Mouse (Mus musculus) left cerebral cortex, postnatal 10 days (tissue): Measurements from ENCODE around the gene Prpf40b. TPM values are rescaled to one million over a fixed set of nuclear protein-coding genes. Genes with fewer than 3 reads are reported as not detected.

Experiments used
- DNase-seq, 2 experiments: peaks; one replicate each; pipeline ENCODE4 v3.0.0; 2021 to 2022; ENCODE audit warnings: low spot score in 2 of 2, mixed read lengths in 1 of 2; ENCODE audit errors: extremely low spot score in 1 of 2
- intact Hi-C: fragments of 180-260 bp; cut with DNase I; formaldehyde crosslinking; loops from one replicate; pipeline ENCODE4 v1.15.1; 2025
- total RNA-seq, 2 experiments: library from RNA; stranded (reverse); gene quantifications; 2 replicates each; pipeline ENCODE4 v1.2.3; 2021

The Prpf40b gene
- total RNA-seq, 2 experiments from 2014 or later = 101 to 105 TPM

GRCm38 (mm10) chr15:99325598-99325997 is 30.7 kb downstream of the Prpf40b start:
- no peak for DNase-seq
- intact Hi-C loops = no loop called here

- intact Hi-C loops = loop anchor here (2.0 kb wide), 1 partner anchor 40 kb away; no protein-coding TSS in a partner anchor
- DNase-seq = peak in 1 of 2 experiments; percentile 52
Observed at GRCm38 (mm10) chr15:99326407-99326806, 31.5 kb downstream of the Prpf40b start.

- DNase-seq = no peak
- intact Hi-C loops = loop anchor here (2.0 kb wide), 1 partner anchor 40 kb away; no protein-coding TSS in a partner anchor
Observed at GRCm38 (mm10) chr15:99326959-99327358, 32.1 kb downstream of the Prpf40b start.

GRCm38 (mm10) chr15:99328011-99328410 is 33.1 kb downstream of the Prpf40b start:
- DNase-seq = no peak
- intact Hi-C loops = no loop called here

- intact Hi-C loops = no loop called here
- DNase-seq = no peak
Observed at GRCm38 (mm10) chr15:99330324-99330723, 35.4 kb downstream of the Prpf40b start.

- no peak for DNase-seq
- intact Hi-C loops = no loop called here
Observed at GRCm38 (mm10) chr15:99331341-99331740, 36.5 kb downstream of the Prpf40b start.

- intact Hi-C loops = no loop called here
- no peak for DNase-seq
Observed at GRCm38 (mm10) chr15:99332111-99332510, 37.2 kb downstream of the Prpf40b start.

GRCm38 (mm10) chr15:99332921-99333675 is 38.2 kb downstream of the Prpf40b start:
- peak; percentile 50 to 87 for DNase-seq
- intact Hi-C loops = no loop called here

- intact Hi-C loops = no loop called here
- DNase-seq = peak in 1 of 2 experiments; percentile 74
Observed at GRCm38 (mm10) chr15:99333676-99334065, 38.8 kb downstream of the Prpf40b start.

GRCm38 (mm10) chr15:99334500-99334899 is 39.6 kb downstream of the Prpf40b start:
- no peak for DNase-seq

GRCm38 (mm10) chr15:99335801-99336320 is 41.0 kb downstream of the Prpf40b start:
- intact Hi-C loops = no loop called here
- DNase-seq = no peak

More at GRCm38 (mm10) chr15:99334500-99334899, 39.6 kb downstream of the Prpf40b start:
- intact Hi-C loops = no loop called here

GRCm38 (mm10) chr15:99338916-99339315 is 44.0 kb downstream of the Prpf40b start:
- intact Hi-C loops = no loop called here
- DNase-seq = no peak

GRCm38 (mm10) chr15:99339669-99340068 is 44.8 kb downstream of the Prpf40b start:
- DNase-seq = no peak
- intact Hi-C loops = no loop called here

GRCm38 (mm10) chr15:99341102-99341501 is 46.2 kb downstream of the Prpf40b start:
- intact Hi-C loops = no loop called here
- no peak for DNase-seq

- intact Hi-C loops = no loop called here
- DNase-seq = no peak
Observed at GRCm38 (mm10) chr15:99342194-99342981, 47.5 kb downstream of the Prpf40b start.

- intact Hi-C loops = no loop called here
- peak; percentile 60 to 70 for DNase-seq
Observed at GRCm38 (mm10) chr15:99343414-99344147, 48.7 kb downstream of the Prpf40b start.

- intact Hi-C loops = no loop called here
- DNase-seq = no peak
Observed at GRCm38 (mm10) chr15:99344148-99344870, 49.4 kb downstream of the Prpf40b start.

GRCm38 (mm10) chr15:99344961-99345360 is 50.1 kb downstream of the Prpf40b start:
- DNase-seq = no peak
- intact Hi-C loops = no loop called here
